In the genomic region with DNA sequence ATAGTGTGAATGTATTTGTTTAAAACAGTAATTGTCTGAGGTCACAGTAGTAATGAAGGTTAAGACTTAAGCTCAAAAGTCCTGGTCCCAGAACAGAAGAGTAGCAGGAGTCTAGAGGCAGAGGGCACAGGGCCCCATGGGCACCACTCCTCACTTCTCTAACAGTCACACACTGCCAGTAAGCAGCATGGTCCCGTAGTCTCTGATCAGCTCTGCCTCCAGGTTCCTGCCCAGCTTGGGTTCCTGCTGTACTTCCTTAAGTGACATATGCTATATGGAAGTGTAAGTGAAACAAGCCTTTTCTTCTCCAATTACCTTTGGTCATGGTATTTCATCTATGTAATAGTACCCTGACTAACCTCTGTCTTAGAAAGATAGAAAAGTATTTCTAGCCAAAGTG, we compare ENCODE assay signal across 47 mouse cellular contexts. TPM values are rescaled to one million over a fixed set of nuclear protein-coding genes. Genes with fewer than 3 reads are reported as not detected.
"Had no signal": no experiment of that assay in that cellular context is flagged by ENCODE, and none has a peak within 500 bp of the region (broad histone marks: within the 10 kb centered on the region; RNA-seq: fewer than 3 reads in every experiment).

No protein-coding gene starts in this region.

- DNase-seq: heart, postnatal 10 days; heart, postnatal 14 days; heart, postnatal 36 days; heart, postnatal 4 days; kidney, adult 11 months; kidney, adult 18-20 months; kidney, adult 2 months; kidney, adult 8-10 months; kidney, adult 9 months; kidney, postnatal 10 days; kidney, postnatal 14 days; kidney, postnatal 25 days; kidney, postnatal 36 days; kidney, postnatal 4 days; layer of hippocampus, adult 9-11 months; layer of hippocampus, postnatal 36 days had no signal

- ATAC-seq: hindbrain, embryonic 16.5 days; hindbrain, postnatal 0 days; inflammation-experienced regulatory T-cells, adult 6 months; intestine, embryonic 15.5 days; intestine, embryonic 16.5 days; intestine, postnatal 0 days had no signal

RNA-seq across cellular contexts. Expression of a gene that starts 14.8 kb away (rescaled TPM):
- total RNA-seq: heart, postnatal 10 days; heart, postnatal 14 days; heart, postnatal 25 days; heart, postnatal 36 days; heart, postnatal 4 days; hematopoietic stem cell, adult 5-6 weeks; hindbrain, postnatal 0 days; layer of hippocampus, adult 18-20 months; layer of hippocampus, adult 2 months; layer of hippocampus, adult 8-10 months; layer of hippocampus, postnatal 10 days; layer of hippocampus, postnatal 14 days; layer of hippocampus, postnatal 25 days; layer of hippocampus, postnatal 36 days; left cerebral cortex, adult 18-20 months; left cerebral cortex, adult 2 months had no signal
- polyA plus RNA-seq: heart, embryonic 11.5 days; heart, embryonic 12.5 days; heart, embryonic 13.5 days; heart, embryonic 14.5 days; heart, embryonic 15.5 days; heart, postnatal 0 days; hindbrain, embryonic 10.5 days; hindbrain, embryonic 11.5 days; hindbrain, embryonic 12.5 days; hindbrain, embryonic 13.5 days; inflammation-experienced regulatory T-cells, adult 6 months; intestine, embryonic 14.5 days; intestine, embryonic 15.5 days; kidney, adult 2 months; kidney, embryonic 14.5 days; kidney, embryonic 15.5 days; kidney, embryonic 16.5 days; kidney, postnatal 0 days had no signal
